ENCODE assay signal across 17 mouse cellular contexts in genomic region chr4:89050551-89051199, GRCm38 (mm10).
"Had no signal": no experiment of that assay in that cellular context is flagged by ENCODE, and none has a peak within 500 bp of the region (broad histone marks: within the 10 kb centered on the region; RNA-seq: fewer than 3 reads in every experiment).

No protein-coding gene starts in this region.

- DNase-seq: lung, adult 18-20 months; lung, embryonic 14.5 days; lung, postnatal 10 days; lung, postnatal 4 days; midbrain, embryonic 14.5 days; retina, postnatal 1 day; right cerebral cortex, adult 18-20 months; right cerebral cortex, postnatal 14 days; thymus, adult 18-20 months; thymus, postnatal 14 days; thymus, postnatal 36 days had no signal

- H3K9me3 ChIP-seq: midbrain, embryonic 10.5 days; midbrain, embryonic 12.5 days; neural tube, embryonic 13.5 days; neural tube, embryonic 15.5 days; stomach, embryonic 15.5 days had no signal

- H3K27me3 ChIP-seq: midbrain, embryonic 12.5 days; neural tube, embryonic 13.5 days; neural tube, embryonic 15.5 days; stomach, embryonic 15.5 days had no signal

- H3K27ac ChIP-seq: midbrain, embryonic 10.5 days; midbrain, embryonic 12.5 days; neural tube, embryonic 13.5 days; neural tube, embryonic 15.5 days; stomach, embryonic 15.5 days had no signal

- H3K36me3 ChIP-seq: midbrain, embryonic 10.5 days; midbrain, embryonic 12.5 days; neural tube, embryonic 13.5 days; neural tube, embryonic 15.5 days; stomach, embryonic 15.5 days had no signal

- H3K4me3 ChIP-seq: midbrain, embryonic 10.5 days; midbrain, embryonic 12.5 days; myocyte; neural tube, embryonic 13.5 days; neural tube, embryonic 15.5 days; stomach, embryonic 15.5 days had no signal

- H3K4me1 ChIP-seq: midbrain, embryonic 10.5 days; midbrain, embryonic 12.5 days; neural tube, embryonic 13.5 days; neural tube, embryonic 15.5 days; stomach, embryonic 15.5 days had no signal

- H3K9ac ChIP-seq: lung, embryonic 14.5 days; midbrain, embryonic 12.5 days; neural tube, embryonic 13.5 days; neural tube, embryonic 15.5 days; stomach, embryonic 15.5 days had no signal
